Mouse (Mus musculus): ENCODE measurements around the gene Smg6. TPM values are rescaled to one million over a fixed set of nuclear protein-coding genes. Genes with fewer than 3 reads are reported as not detected.

Smg6 gene
- polyA plus RNA-seq, 1 experiment from 2014 or later = 12.9 TPM

DNA sequence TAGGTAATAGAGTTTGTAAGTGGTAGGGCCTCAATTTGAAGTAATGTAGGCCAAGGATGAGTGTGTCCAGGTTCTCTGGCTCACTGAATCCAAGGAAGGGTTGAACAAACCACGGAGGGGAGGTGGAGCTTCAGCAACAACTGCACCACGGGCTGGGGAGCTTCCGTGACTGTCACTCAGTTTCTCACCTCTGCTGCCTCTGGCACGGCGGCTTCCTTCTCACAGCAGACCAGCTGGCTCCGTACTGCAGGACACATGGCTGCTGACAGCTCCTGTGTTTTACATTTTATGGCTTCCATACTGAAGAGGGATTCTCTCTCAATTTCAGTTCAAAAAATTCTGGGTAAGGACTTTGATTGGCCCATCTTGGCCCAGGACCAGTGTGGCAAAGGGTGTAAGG, 6.4 kb upstream of the Smg6 start:
- Histone ChIP-seq H3K4me2 (ENCODE audit: low read length) (no peak overlapping the region), H3K36me3 (ENCODE audit: control insufficient read depth, insufficient read depth, low read length) (peaks cover 16% of the 10 kb centered on the region), H3K9ac (ENCODE audit: low read length) (no peak overlapping the region), H3K27ac (ENCODE audit: low read depth, low read length) (peak overlapping the region; percentile 55; the same call in 1 of the 2 replicates), H3K27me3 (replicated peaks; ENCODE audit: control insufficient read depth, insufficient read depth, low read length) (no peaks in the 10 kb centered on the region), H3K4me1 (ENCODE audit: control insufficient read depth, insufficient read depth, low read length) (peaks cover 3% of the 10 kb centered on the region; the same call in 1 of the 2 replicates), H3K9me3 (replicated peaks; ENCODE audit: control insufficient read depth, low read length) (no peaks in the 10 kb centered on the region), H3K4me3 (ENCODE audit: low read depth, low read length) (no peak overlapping the region)
- DNase-seq (ENCODE audit: low spot score) (peak; percentile 41), ATAC-seq (no peak; the same call in 1 of the 2 replicates)
- 72% methylated on average over 6 of the region's 6 CpGs for WGBS

DNA sequence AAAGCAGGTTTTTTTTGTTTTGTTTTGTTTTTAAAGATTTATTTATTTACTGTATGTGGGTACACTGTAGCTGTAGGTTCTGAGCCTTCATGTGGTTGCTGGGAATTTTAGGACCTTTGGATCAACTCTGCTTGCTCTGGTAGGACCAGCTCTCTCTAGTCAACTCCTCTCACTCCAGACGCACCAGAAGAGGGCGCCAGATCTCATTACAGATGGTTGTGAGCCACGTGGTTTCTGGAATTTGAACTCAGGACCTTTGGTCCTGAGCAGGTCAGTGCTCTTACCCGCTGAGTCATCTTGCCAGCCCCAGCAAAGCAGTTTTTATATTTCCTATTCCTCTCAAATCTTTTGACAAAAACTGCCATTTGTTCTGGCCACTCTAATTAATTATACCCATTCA, 1.5 kb upstream of the Smg6 start:
- Histone ChIP-seq H3K4me3 (ENCODE audit: low read depth, low read length) (no peak overlapping the region), H3K36me3 (ENCODE audit: control insufficient read depth, insufficient read depth, low read length) (peaks cover 3% of the 10 kb centered on the region), H3K9ac (ENCODE audit: low read length) (no peak overlapping the region), H3K4me1 (ENCODE audit: control insufficient read depth, insufficient read depth, low read length) (peaks cover 16% of the 10 kb centered on the region), H3K27ac (ENCODE audit: low read depth, low read length) (no peak overlapping the region), H3K4me2 (ENCODE audit: low read length) (no peak overlapping the region), H3K9me3 (replicated peaks; ENCODE audit: control insufficient read depth, low read length) (no peaks in the 10 kb centered on the region), H3K27me3 (replicated peaks; ENCODE audit: control insufficient read depth, insufficient read depth, low read length) (no peaks in the 10 kb centered on the region)
- DNase-seq (ENCODE audit: low spot score) (no peak), ATAC-seq (no peak)
- WGBS = 71% methylated on average over 4 of the region's 4 CpGs

DNA sequence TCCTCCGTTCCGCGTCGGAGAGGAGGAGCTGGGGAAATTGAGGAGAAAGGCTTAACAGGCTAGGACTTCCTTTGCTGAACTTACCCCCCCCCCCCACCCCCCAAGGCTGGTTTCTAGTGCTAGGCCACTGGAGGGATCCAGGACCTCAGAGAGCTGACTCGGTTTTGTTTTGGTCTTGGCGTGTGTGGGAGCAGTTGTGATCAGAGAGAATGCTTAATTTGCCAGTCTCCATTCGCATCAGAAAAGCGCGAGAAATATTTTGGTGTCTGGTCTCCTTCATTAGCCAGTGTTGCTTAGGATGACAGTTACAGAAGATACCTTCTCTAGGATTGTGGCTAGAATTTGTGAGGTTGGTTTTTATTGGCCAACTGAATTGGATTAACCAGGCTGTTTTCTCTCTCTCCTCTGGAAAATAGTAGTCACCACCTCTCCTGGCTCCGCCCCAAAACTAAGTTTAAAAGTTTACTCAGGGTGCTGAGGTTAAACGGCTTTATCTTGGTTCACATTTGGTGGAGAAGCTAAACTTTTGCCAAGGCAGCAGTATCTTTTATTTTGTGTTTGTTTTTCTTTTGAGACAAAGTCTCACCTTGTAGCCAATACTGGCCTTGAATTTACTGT, 874 bp downstream of the Smg6 start:
- H3K9me3 ChIP-seq (replicated peaks; ENCODE audit: control insufficient read depth, low read length) = no peaks in the 10 kb centered on the region
- H3K27me3 ChIP-seq (replicated peaks; ENCODE audit: control insufficient read depth, insufficient read depth, low read length) = no peaks in the 10 kb centered on the region
- H3K4me3 ChIP-seq (ENCODE audit: low read depth, low read length) = peak overlapping the region; percentile 87
- peak overlapping the region; percentile 98 for H3K27ac ChIP-seq (ENCODE audit: low read depth, low read length)
- DNase-seq (ENCODE audit: low spot score) (no peak), ATAC-seq (no peak)
- H3K9ac ChIP-seq (ENCODE audit: low read length) = peak overlapping the region; percentile 90
- peaks cover 13% of the 10 kb centered on the region for H3K4me1 ChIP-seq (ENCODE audit: control insufficient read depth, insufficient read depth, low read length)
- peak overlapping the region; percentile 73 for H3K4me2 ChIP-seq (ENCODE audit: low read length)
- WGBS = 8% methylated on average over 11 of the region's 11 CpGs
- peaks cover 17% of the 10 kb centered on the region for H3K36me3 ChIP-seq (ENCODE audit: control insufficient read depth, insufficient read depth, low read length)

DNA sequence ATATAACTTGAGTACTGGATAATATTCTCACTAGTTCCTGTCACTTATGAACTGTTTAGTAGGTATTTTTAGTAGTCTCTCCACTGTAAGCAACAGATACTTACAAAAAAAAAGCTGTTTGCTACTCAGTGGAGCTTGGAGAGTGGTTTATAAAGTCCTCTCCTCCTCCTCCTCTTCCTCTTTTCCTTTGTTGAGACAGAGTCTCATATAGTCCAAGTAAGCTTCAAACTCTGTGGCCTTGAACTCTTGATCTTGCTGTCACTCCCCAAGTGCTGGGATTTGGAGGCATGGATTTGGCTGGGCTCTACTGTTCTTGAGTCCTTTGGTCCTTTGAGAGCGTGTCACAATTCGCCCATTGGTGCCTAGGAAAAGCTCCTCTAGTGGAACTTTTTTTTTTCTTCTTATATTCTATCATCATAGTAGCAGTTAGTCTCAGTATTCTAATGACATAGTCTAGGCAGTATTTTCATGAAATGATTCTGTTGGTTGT, 1.7 kb downstream of the Smg6 start:
- H3K27ac ChIP-seq (ENCODE audit: low read depth, low read length) = no peak overlapping the region
- ATAC-seq (no peak), DNase-seq (ENCODE audit: low spot score) (no peak)
- H3K4me3 ChIP-seq (ENCODE audit: low read depth, low read length) = no peak overlapping the region
- H3K4me1 ChIP-seq (ENCODE audit: control insufficient read depth, insufficient read depth, low read length) = peaks cover 13% of the 10 kb centered on the region
- H3K9me3 ChIP-seq (replicated peaks; ENCODE audit: control insufficient read depth, low read length) = no peaks in the 10 kb centered on the region
- no peaks in the 10 kb centered on the region for H3K27me3 ChIP-seq (replicated peaks; ENCODE audit: control insufficient read depth, insufficient read depth, low read length)
- no peak overlapping the region for H3K9ac ChIP-seq (ENCODE audit: low read length)
- no peak overlapping the region for H3K4me2 ChIP-seq (ENCODE audit: low read length)
- 89% methylated on average over 2 of the region's 2 CpGs for WGBS
- H3K36me3 ChIP-seq (ENCODE audit: control insufficient read depth, insufficient read depth, low read length) = peaks cover 24% of the 10 kb centered on the region

DNA sequence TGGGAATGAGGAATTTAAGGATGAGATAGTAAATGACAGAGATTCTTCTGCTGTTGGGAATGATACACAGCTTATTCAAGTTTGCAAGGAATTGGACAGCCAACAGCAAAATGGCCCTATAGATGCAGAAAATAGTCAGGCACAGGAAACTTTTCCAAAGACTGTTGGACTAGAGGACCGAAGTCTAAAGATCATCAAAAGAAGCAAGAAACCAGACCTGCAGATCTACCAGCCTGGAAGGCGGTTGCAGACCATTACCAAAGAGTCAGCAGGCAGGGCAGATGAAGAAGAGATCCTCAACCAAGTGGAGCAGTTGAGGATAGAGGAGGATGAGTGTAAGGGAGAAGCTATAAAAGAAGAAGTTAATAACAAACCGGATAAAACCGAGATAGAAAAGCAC, 3.5 kb downstream of the Smg6 start:
- peaks cover 43% of the 10 kb centered on the region for H3K36me3 ChIP-seq (ENCODE audit: control insufficient read depth, insufficient read depth, low read length)
- WGBS = 94% methylated on average over 4 of the region's 4 CpGs
- no peak for ATAC-seq
- H3K9me3 ChIP-seq (replicated peaks; ENCODE audit: control insufficient read depth, low read length) = no peaks in the 10 kb centered on the region
- no peak overlapping the region for H3K4me3 ChIP-seq (ENCODE audit: low read depth, low read length)
- H3K9ac ChIP-seq (ENCODE audit: low read length) = no peak overlapping the region
- H3K27me3 ChIP-seq (replicated peaks; ENCODE audit: control insufficient read depth, insufficient read depth, low read length) = no peaks in the 10 kb centered on the region
- H3K27ac ChIP-seq (ENCODE audit: low read depth, low read length) = no peak overlapping the region
- peaks cover 13% of the 10 kb centered on the region for H3K4me1 ChIP-seq (ENCODE audit: control insufficient read depth, insufficient read depth, low read length)
- DNase-seq (ENCODE audit: low spot score) = no peak
- H3K4me2 ChIP-seq (ENCODE audit: low read length) = no peak overlapping the region

DNA sequence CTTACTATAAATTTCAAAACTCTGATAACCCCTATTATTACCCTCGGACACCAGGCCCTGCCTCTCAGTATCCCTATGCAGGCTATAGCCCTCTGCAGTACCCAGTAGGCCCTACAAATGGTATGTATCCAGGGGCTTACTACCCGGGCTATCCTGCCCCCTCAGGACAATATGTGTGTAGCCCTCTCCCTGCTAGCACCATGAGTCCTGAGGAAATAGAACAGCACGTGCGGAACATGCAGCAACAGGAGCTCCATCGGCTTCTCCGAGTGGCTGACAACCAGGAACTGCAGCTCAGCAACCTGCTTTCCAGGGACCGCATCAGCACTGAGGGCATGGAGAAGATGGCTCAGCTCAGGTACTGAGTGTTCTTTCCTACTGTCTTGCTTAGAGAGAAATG, 4.8 kb downstream of the Smg6 start:
- no peak overlapping the region for H3K27ac ChIP-seq (ENCODE audit: low read depth, low read length)
- H3K4me1 ChIP-seq (ENCODE audit: control insufficient read depth, insufficient read depth, low read length) = peaks cover 9% of the 10 kb centered on the region
- H3K27me3 ChIP-seq (replicated peaks; ENCODE audit: control insufficient read depth, insufficient read depth, low read length) = no peaks in the 10 kb centered on the region
- no peak overlapping the region for H3K4me2 ChIP-seq (ENCODE audit: low read length)
- no peak for ATAC-seq
- H3K9me3 ChIP-seq (replicated peaks; ENCODE audit: control insufficient read depth, low read length) = no peaks in the 10 kb centered on the region
- H3K9ac ChIP-seq (ENCODE audit: low read length) = no peak overlapping the region
- no peak for DNase-seq (ENCODE audit: low spot score)
- WGBS = 96% methylated on average over 7 of the region's 7 CpGs
- peaks cover 56% of the 10 kb centered on the region for H3K36me3 ChIP-seq (ENCODE audit: control insufficient read depth, insufficient read depth, low read length)
- no peak overlapping the region for H3K4me3 ChIP-seq (ENCODE audit: low read depth, low read length)

DNA sequence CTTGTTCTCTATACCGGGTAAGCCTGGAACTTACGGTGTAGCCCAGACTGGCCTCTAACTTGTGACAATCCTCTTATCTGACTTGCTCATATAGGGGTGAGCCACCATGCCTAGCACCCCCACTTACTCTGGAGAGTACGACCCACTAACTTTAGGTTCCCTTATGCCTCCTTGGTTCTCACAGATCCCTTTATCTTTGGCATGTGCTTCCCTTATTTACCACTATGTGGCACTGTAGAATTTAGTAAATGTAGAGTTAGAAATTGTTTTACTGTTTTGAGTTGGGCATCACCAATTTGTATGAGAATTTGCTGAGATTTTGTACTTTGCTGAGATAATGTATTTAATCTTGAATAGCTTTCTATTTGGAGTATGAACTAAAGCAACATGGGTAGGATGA, 20.7 kb downstream of the Smg6 start:
- Histone ChIP-seq H3K27ac (ENCODE audit: low read depth, low read length) (no peak overlapping the region), H3K4me3 (ENCODE audit: low read depth, low read length) (no peak overlapping the region), H3K36me3 (ENCODE audit: control insufficient read depth, insufficient read depth, low read length) (peaks cover 45% of the 10 kb centered on the region), H3K9me3 (replicated peaks; ENCODE audit: control insufficient read depth, low read length) (no peaks in the 10 kb centered on the region), H3K27me3 (replicated peaks; ENCODE audit: control insufficient read depth, insufficient read depth, low read length) (no peaks in the 10 kb centered on the region), H3K4me2 (ENCODE audit: low read length) (no peak overlapping the region), H3K9ac (ENCODE audit: low read length) (no peak overlapping the region), H3K4me1 (ENCODE audit: control insufficient read depth, insufficient read depth, low read length) (no peaks in the 10 kb centered on the region)
- 79% methylated on average over 3 of the region's 3 CpGs for WGBS
- ATAC-seq = no peak
- peak; percentile 85 for DNase-seq (ENCODE audit: low spot score)

DNA sequence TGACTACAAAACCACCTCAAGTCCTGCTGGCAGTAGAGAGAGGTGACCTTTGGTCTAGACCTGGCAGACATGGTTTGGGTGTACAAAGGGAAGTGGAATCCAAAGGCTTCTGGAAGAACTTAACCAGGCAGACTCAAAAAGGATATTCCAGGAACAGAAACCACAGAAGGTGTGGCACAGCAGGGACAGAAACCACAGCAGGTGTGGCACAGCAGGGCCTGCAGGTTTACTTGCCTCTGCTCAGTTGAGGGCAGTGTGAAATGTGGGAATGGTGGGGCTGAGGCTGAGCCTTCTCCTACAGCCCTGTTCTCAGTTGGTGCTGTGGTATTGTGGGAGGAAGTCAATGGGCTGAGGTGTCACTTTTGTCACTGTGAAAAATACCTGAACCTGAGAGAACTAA, 29.3 kb downstream of the Smg6 start:
- peaks cover 16% of the 10 kb centered on the region for H3K36me3 ChIP-seq (ENCODE audit: control insufficient read depth, insufficient read depth, low read length)
- no peaks in the 10 kb centered on the region for H3K9me3 ChIP-seq (replicated peaks; ENCODE audit: control insufficient read depth, low read length)
- H3K9ac ChIP-seq (ENCODE audit: low read length) = no peak overlapping the region
- no peaks in the 10 kb centered on the region for H3K27me3 ChIP-seq (replicated peaks; ENCODE audit: control insufficient read depth, insufficient read depth, low read length)
- no peak overlapping the region for H3K4me2 ChIP-seq (ENCODE audit: low read length)
- no peak overlapping the region for H3K4me3 ChIP-seq (ENCODE audit: low read depth, low read length)
- ATAC-seq (no peak), DNase-seq (ENCODE audit: low spot score) (no peak)
- no peaks in the 10 kb centered on the region for H3K4me1 ChIP-seq (ENCODE audit: control insufficient read depth, insufficient read depth, low read length)
- H3K27ac ChIP-seq (ENCODE audit: low read depth, low read length) = no peak overlapping the region

DNA sequence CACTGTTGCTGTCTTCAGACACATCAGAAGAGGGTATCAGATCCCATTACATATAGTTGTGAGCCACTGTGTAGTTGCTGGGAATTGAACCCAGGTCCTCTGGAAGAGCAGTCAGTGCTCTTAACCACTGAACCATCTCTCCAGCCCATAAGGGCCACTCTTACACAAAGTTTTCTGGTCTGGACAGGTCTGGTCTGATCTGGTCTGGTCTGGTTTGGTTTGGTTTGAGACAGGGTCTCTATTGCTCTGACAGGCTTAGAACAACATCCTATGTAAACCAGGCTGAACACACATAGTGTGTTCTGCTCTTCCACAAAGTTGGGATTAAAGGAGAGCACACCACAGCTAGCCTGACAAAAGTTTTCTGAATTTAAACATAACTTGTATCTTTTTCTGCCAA, 30.4 kb downstream of the Smg6 start:
- Histone ChIP-seq H3K36me3 (ENCODE audit: control insufficient read depth, insufficient read depth, low read length) (peaks cover 14% of the 10 kb centered on the region), H3K4me2 (ENCODE audit: low read length) (no peak overlapping the region), H3K9ac (ENCODE audit: low read length) (no peak overlapping the region), H3K9me3 (replicated peaks; ENCODE audit: control insufficient read depth, low read length) (no peaks in the 10 kb centered on the region), H3K4me3 (ENCODE audit: low read depth, low read length) (no peak overlapping the region), H3K4me1 (ENCODE audit: control insufficient read depth, insufficient read depth, low read length) (no peaks in the 10 kb centered on the region), H3K27ac (ENCODE audit: low read depth, low read length) (no peak overlapping the region), H3K27me3 (replicated peaks; ENCODE audit: control insufficient read depth, insufficient read depth, low read length) (no peaks in the 10 kb centered on the region)
- no peak for ATAC-seq
- DNase-seq (ENCODE audit: low spot score) = no peak

Measured in forebrain, embryonic 14.5 days (tissue).